Mouse (Mus musculus) adrenal gland, postnatal 36 days (tissue): Measurements from ENCODE around the gene Tmem205. TPM values are rescaled to one million over a fixed set of nuclear protein-coding genes. Genes with fewer than 3 reads are reported as not detected.

Experiments used
- DNase-seq, 2 experiments: peaks; one replicate each; pipeline ENCODE4 v3.0.0; 2021; ENCODE audit warnings: mixed read lengths in 1 of 2
- total RNA-seq, 2 experiments: library from RNA; stranded (reverse); gene quantifications; 2 replicates each; pipeline ENCODE4 v1.2.3; 2021

Tmem205 gene
- total RNA-seq, 2 experiments from 2014 or later = 318 to 566 TPM

DNA sequence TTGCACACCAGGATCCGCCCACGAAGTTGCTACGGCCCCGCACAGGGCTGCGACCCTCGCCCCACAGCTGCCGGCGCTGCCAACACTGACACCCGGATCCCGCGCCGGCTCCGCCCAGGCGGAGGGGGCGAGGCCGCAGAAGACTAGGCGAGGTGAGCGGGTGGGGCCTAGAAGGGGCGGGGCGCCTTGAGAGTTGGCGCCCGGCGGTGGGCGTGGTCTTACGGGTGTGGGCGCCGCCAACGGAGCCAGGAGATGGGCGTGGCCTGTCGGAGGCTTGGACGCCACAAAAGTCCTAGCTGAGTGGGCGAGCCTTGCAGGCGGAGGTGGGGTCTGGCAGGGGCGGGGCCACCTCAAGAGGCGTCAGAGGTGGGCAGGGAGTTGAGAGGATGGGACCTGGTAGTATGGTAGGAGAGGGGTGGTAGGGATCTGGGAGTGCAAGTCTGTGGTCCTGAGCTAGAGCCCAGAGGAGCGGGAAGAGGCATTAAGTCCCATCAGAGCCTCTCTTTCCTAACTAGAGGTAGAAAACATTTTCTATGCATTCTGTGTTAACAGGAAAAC is 9.2 kb downstream of the Tmem205 start, which contains the start of gene Rab3d:
Gene Rab3d, minus strand, starts transcription at position 158 of the 558 bp plus-strand sequence.
- DNase-seq = peak; percentile 97 to 98

DNA sequence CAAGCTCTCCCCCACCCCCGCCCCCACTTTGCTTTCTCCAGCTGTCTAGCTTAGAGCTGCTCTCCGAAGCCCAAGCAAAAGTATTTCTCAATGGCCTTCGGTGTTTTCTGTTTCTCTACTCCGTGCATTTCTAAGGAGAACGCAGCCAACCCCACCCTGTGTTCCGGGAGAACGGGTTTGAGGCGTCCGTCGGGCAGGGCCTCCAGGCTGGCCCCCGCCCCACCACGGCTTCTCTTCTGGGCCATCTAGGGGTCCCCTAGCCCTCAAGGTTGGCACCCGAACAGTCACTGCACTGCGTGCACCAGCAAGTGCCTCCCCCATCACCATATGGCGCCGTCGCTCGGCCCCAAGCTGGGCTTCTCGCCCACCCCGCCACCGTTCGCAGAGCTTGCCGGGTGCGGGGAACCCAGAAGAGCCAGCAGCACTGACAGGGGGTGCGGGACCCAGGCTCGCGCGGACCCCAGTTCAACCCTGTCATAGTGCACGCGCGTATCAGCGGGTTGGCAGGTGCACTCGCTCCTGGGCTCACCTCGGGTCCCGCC is 9.8 kb downstream of the Tmem205 start:
- DNase-seq = peak in 1 of 2 experiments; percentile 44

DNA sequence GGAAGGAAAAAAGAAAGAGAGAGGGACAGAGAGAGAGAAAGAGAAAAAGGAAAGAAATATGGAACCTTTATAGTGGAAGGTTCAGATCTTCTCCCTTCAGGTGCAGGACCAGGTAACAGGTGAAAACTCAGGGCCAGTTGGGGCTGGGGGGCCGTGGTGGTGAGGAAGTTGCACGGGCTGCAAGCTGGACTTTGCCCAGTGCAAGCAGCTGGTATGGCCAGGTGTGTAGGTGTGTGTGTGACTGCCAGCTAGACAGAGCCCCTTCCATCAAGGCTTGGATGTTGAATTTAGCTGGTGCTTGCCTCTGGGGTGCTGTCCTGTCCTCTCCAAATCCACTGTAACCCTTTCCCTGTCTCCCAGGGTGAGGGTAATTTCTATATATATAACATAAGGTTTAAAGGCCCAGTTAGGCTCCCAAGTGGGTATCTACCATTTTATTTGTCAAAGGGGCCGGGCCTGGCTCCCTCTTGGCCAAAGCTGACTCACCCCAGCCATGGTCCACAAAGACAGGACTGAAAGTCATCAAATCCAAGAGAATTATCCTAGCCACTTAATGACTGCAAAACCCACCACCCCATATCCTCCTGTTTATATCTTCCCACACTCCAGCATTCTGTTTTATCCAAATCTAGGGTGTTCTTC is 10.4 kb downstream of the Tmem205 start:
- DNase-seq = no peak

DNA sequence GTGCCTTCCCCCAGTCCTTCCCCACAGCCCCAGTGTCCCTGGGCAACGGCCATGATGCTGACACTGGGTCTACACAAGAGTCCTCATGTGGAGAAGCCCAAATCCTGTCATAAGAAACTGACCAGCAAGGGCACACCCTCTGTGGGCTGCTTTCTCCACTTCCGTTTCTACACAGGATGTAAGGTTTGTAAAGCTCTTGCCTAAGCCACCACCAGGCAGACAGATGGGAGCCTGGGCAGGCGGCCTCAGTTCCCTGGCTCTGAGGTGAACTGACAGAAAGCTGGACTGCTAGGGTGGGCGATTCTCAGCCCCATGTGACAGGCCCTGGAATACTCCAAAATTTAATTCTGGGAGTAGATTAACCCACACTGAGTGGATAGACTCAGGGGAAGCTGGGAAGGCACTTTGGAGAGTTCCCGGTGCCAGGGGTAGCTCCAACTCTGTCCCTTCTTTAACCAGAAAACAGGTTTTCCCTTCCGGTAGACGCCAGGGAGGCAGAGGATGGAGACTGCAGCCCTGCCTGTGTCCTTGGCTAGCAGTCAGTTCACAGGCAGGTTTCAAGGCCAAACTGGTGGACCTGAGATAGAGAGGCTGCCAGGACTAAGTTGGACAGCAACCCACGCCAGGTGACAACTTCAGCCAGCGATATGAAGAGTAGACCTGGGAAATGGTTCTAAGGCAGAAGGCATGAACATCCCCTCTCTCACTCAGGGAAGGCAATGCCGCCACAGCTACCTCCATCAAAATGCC is 17.7 kb downstream of the Tmem205 start:
- no peak for DNase-seq

DNA sequence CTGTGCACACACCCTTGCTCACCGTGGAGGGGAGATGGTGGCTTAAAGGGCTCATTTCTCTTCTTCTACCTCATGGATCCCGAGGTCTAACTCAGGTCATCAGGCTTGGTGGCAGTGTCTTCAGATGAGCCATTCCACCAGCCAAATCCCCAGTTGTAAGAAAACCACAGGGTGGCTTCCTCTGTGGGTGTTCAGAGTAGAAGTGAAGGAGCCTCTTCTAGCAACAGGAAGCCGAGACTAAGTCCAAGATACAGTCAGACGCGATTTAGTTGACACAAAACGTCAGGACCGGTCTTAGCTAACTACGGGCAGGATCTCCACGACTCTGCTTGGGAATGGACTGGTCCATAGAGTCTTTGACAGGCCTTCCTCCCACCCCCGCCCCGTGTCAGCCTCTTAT is 19.1 kb downstream of the Tmem205 start:
- DNase-seq = no peak

DNA sequence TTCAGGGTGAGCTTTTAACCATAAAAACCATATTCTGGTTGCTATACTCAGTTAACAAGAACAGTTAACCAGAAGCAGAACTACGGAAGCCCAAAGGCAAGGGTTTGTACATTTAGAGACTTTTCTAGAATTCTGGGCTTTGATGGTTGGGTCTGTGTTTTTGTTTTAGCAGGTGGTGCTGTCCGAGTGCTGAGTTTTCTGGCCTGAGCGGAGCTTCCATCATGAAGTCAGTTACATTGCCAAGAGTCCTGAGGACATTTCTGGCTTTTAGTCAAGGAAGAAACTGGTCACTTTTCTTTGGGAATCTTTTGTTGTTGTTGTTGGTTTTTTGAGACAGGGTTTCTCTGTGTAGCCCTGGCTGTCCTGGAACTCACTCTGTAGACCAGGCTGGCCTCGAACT is 23.3 kb downstream of the Tmem205 start:
- DNase-seq = no peak

DNA sequence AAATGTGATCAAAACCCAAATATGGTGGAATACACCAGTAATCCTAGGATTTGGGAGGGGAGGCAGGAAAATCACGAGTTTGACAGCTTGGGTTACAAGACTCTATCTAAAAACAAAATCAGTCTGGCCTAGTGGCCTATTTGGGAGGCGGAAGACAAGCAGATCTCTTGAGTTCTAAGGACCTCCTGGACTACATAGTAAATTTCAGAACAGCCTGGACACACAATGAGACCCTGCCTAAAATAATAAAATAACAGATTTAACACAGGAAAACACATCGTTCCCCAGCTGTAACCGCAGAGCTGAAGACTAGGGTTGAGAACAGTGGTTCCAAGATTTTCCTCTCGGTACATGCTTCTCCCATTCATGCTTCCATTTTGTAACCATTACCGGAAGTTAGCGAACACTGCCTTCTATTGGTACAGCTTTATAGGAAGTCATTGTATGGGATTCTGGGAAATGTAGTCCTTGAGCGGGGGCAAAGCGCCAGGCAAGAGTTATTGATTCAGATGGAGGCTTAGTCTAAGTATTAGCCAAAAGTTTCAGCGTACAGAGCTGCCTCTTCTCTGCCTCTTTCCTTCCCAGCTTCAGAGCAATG is 26.0 kb downstream of the Tmem205 start:
- peak; percentile 71 to 77 for DNase-seq

DNA sequence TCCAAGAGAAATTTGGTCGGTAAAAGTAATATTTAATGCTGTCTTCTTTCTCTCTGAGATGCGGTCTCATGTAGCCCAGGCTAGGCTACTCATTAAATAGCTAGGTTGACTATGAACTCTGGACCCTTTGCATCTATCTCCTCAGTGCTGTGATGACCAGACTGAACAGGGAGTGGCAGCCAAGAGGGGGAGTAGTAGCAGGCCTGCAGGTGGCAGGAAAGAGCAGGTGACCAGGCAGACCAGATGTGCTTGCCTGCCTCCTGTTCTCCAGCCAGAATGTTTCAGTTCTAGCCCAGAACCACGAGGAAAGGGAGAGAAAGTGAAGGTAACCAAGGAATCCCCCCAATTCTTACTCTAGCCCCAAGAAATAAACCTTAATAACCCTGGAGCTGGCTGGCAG is 38.1 kb downstream of the Tmem205 start:
- no peak for DNase-seq

DNA sequence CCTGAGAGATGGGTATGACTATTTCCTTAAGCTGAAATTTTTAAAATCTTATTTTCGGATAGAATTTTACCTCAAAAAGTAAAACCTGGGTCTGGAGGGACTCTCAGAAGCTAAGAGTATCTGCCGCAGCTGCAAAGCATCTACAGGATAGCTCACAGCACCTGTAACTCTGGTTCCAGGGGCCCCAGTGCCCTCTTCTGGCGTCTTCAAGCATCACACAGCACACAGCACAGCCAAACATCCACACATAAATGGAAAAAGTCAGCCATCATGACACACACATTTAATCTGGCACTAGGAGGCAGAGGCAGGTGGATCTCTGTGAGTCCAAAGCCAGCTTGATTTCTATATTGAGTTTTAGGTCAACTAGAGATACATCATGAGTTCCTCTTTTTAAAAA is 50.8 kb downstream of the Tmem205 start:
- no peak for DNase-seq

DNA sequence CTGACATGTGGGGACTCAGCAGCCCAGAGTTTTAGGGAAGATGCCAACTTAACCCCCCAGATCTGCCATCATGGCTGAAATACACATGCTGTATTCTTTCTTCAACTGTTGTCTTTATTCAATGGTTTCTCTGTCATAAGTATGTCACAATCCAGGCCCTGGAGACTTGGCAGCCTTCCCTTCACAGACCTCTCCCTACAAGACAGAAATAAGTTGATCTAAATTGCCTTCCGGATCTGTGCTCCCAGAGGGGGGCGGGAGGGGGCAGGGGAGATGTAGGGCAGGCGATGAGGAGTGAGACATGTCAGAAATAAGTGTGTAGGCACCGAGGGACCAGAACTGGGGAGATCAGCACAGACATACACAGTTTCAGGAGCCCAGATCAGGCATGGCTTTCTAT is 55.2 kb downstream of the Tmem205 start:
- DNase-seq = no peak

Other genes with a start within 250 kb of the Tmem205 start
- gene Ldlr, start 204.1 kb downstream of the Tmem205 start, total RNA-seq = 100 to 1,000 TPM; 119 to 184 TPM
- 1 to 10 TPM; 2.3 to 3.9 TPM for gene Spc24, start 167.3 kb downstream of the Tmem205 start, total RNA-seq
- gene Kank2, start 128.8 kb downstream of the Tmem205 start, total RNA-seq = 10 to 100 TPM; 31.2 to 38.3 TPM
- 1 to 10 TPM; 7.5 to 8.7 TPM for gene Angptl8, start 92.0 kb downstream of the Tmem205 start, total RNA-seq
- 10 to 100 TPM; 31.2 to 40.7 TPM for gene Dock6, start 74.9 kb downstream of the Tmem205 start, total RNA-seq
- 10 to 100 TPM; 28.5 to 58.8 TPM for gene Rab3d, start 9.4 kb downstream of the Tmem205 start, total RNA-seq
- 1 to 10 TPM; 9.4 to 9.7 TPM for gene Ccdc159, start 85 bp downstream of the Tmem205 start, total RNA-seq
- gene Plppr2, start 9.5 kb upstream of the Tmem205 start, total RNA-seq = 10 to 100 TPM; 27.1 to 35.8 TPM
- gene Swsap1, start 28.2 kb upstream of the Tmem205 start, total RNA-seq = 10 to 100 TPM; 12.4 to 18.3 TPM
- gene Epor, start 36.0 kb upstream of the Tmem205 start, total RNA-seq = 1 to 10 TPM; 1.9 to 2.0 TPM
- gene Rgl3, start 61.9 kb upstream of the Tmem205 start, total RNA-seq = 10 to 100 TPM; 14.0 to 33.4 TPM
- 1 to 10 TPM in 1 of 2 experiments, under 1 TPM in 1; 0.30 to 1.6 TPM for gene Ccdc151, start 75.1 kb upstream of the Tmem205 start, total RNA-seq
- 100 to 1,000 TPM; 159 to 169 TPM for gene Prkcsh, start 75.2 kb upstream of the Tmem205 start, total RNA-seq
- gene Elavl3, start 124.5 kb upstream of the Tmem205 start, total RNA-seq = 1 to 10 TPM; 1.1 to 2.0 TPM
- under 1 TPM in 1 of 2 experiments, not detected in 1; 0.56 TPM for gene Gm49318, start 143.7 kb upstream of the Tmem205 start, total RNA-seq
- gene Zfp653, start 143.8 kb upstream of the Tmem205 start, total RNA-seq = 10 to 100 TPM; 10.2 to 10.3 TPM
- gene Ecsit, start 157.9 kb upstream of the Tmem205 start, total RNA-seq = 10 to 100 TPM; 51.6 to 63.7 TPM
- gene Cnn1, start 171.7 kb upstream of the Tmem205 start, total RNA-seq = 1 to 10 TPM; 1.5 TPM
- gene Elof1, start 189.6 kb upstream of the Tmem205 start, total RNA-seq = 10 to 100 TPM; 73.7 to 78.1 TPM
- 10 to 100 TPM; 43.2 to 67.9 TPM for gene Acp5, start 208.2 kb upstream of the Tmem205 start, total RNA-seq
- gene Pigyl, start 229.3 kb upstream of the Tmem205 start, total RNA-seq = 10 to 100 TPM; 50.3 to 59.1 TPM